In genomic region chr3:69300121-69300520, GRCm38 (mm10) we compare ENCODE assay signal across 24 mouse cellular contexts. TPM values are rescaled to one million over a fixed set of nuclear protein-coding genes. Genes with fewer than 3 reads are reported as not detected.
A peak's percentile ranks its signal among the peaks of the same experiment; 100 is the strongest.
DNase-seq lines count a peak whose midpoint lies in the region.
"Had no signal": no experiment of that assay in that cellular context is flagged by ENCODE, and none has a peak within 500 bp of the region (broad histone marks: within the 10 kb centered on the region; RNA-seq: fewer than 3 reads in every experiment).

No protein-coding gene starts in this region.

- H3K9me3 ChIP-seq in heart, embryonic 10.5 days, result no peaks in the 10 kb centered on the region
- H3K9me3 ChIP-seq: G1E; heart, embryonic 15.5 days; hindbrain, embryonic 10.5 days; hindbrain, embryonic 13.5 days; intestine, embryonic 15.5 days had no signal

- H3K4me1 ChIP-seq in heart, embryonic 10.5 days, result no peaks in the 10 kb centered on the region
- H3K4me1 ChIP-seq: hindbrain, embryonic 10.5 days; hindbrain, embryonic 13.5 days; intestine, embryonic 15.5 days had no signal

- H3K27ac ChIP-seq in heart, embryonic 10.5 days, result no peak overlapping the region
- H3K27ac ChIP-seq: heart, adult 2 months; heart, embryonic 15.5 days; hindbrain, embryonic 10.5 days; hindbrain, embryonic 13.5 days; intestine, embryonic 15.5 days had no signal

- H3K36me3 ChIP-seq in heart, embryonic 10.5 days, result no peaks in the 10 kb centered on the region
- H3K36me3 ChIP-seq: G1E; heart, embryonic 15.5 days; hindbrain, embryonic 10.5 days; hindbrain, embryonic 13.5 days; intestine, embryonic 15.5 days had no signal

- H3K27me3 ChIP-seq in heart, embryonic 10.5 days (ENCODE audit: insufficient read depth, poor library complexity, severe bottlenecking), result no peaks in the 10 kb centered on the region
- H3K27me3 ChIP-seq: CH12.LX; heart, embryonic 15.5 days; hindbrain, embryonic 13.5 days; intestine, embryonic 15.5 days had no signal

- no peak overlapping the region for H3K4me3 ChIP-seq in heart, embryonic 10.5 days
- H3K4me3 ChIP-seq: heart, adult 2 months; heart, embryonic 15.5 days; hindbrain, embryonic 10.5 days; hindbrain, embryonic 13.5 days; intestine, embryonic 15.5 days had no signal

- WGBS in heart, embryonic 10.5 days, result 80% methylated on average over 1 of the region's 1 CpGs

- DNase-seq in adrenal gland, postnatal 14 days, result peak; percentile 11
- DNase-seq in adrenal gland, postnatal 36 days, result no peak
- peak; percentile 61 for DNase-seq in 3T3-L1 (ENCODE audit: low read depth, low spot score)
- peak; percentile 86 for DNase-seq in adipocyte (ENCODE audit: low spot score)
- DNase-seq in heart, embryonic 10.5 days (ENCODE audit: low spot score), result no peak
- no peak for DNase-seq in frontal cortex, postnatal 14 days (ENCODE audit: low spot score in 2 of 2)
- DNase-seq: adrenal gland, adult 8-10 months; B cell, adult 2 months; cerebellum, adult 18-20 months; cerebellum, adult 9-10 months; cerebellum, postnatal 14 days; forebrain, postnatal 0 days; gastrocnemius, postnatal 25 days; heart, adult 2 months; heart, postnatal 10 days; heart, postnatal 36 days; kidney, adult 18-20 months; kidney, adult 9 months had no signal

RNA-seq across cellular contexts. Expression of gene Ppm1l, which starts 16.5 kb away (rescaled TPM):
- 12.6 and 13.5 TPM in 2 replicates for total RNA-seq in adrenal gland, postnatal 14 days (2021)
- 10 to 100 TPM; 13.5 to 15.9 TPM for total RNA-seq in adrenal gland, postnatal 36 days (2021)
- 5.8 and 7.1 TPM in 2 replicates for polyA plus RNA-seq in heart, embryonic 10.5 days (2016; fragmentation: Nextera tagmentation; extraction: Ambion mirVana)

Comparison
In these comparisons a context has a peak if more than half of its experiments do, and no peak if none do; other contexts are left out.
1. DNase-seq: peak in adrenal gland, postnatal 14 days (single experiment), 3T3-L1 (single experiment) and adipocyte (single experiment); none in adrenal gland, postnatal 36 days (0 of 2), heart, embryonic 10.5 days (single experiment) and frontal cortex, postnatal 14 days (0 of 2).